Mouse (Mus musculus) embryonic fibroblast, embryonic 13.5 days (primary cell): ENCODE measurements at regions not wholly inside any gene's neighbourhood (a gene's known extent, or its start where the extent isn't known, plus 50 kb on each side); places are given as distances from the start of the nearest gene placed in this dataset.

ENCODE experiments used
- CTCF ChIP-seq: IDR thresholded peaks from 2 replicates; pipeline ENCODE4 v1.5.1; 2011; ENCODE audit warnings: mild to moderate bottlenecking, control low read depth, low read length, moderate library complexity, borderline replicate concordance; ENCODE audit not compliant: insufficient read depth
- POLR2A ChIP-seq: IDR thresholded peaks from 2 replicates; pipeline ENCODE4 v1.6.1; 2011; ENCODE audit warnings: low read depth, mild to moderate bottlenecking, control low read depth, low read length, moderate library complexity

GRCm38 (mm10) chr10:97047996-97048395 lies 431.2 kb downstream of the Btg1 start:
- no peak for TF ChIP-seq CTCF
- no peak for TF ChIP-seq POLR2A
